Mouse (Mus musculus): ENCODE measurements around the gene Paqr4. TPM values are rescaled to one million over a fixed set of nuclear protein-coding genes. Genes with fewer than 3 reads are reported as not detected.

The Paqr4 gene
- total and polyA plus RNA-seq, 2 experiments from 2014 or later = 13.6 to 21.7 TPM

GRCm38 (mm10) chr17:23745301-23746251, 4.9 kb upstream of the Paqr4 start, which contains the start of gene Kremen2:
TSS of gene Kremen2 (minus strand) at chr17:23745833.
- no peak for DNase-seq (ENCODE audit: low spot score)
- WGBS = under 1% methylated on average over 44 of the region's 45 CpGs
- peaks cover 70% of the 10 kb centered on the region for H3K27me3 ChIP-seq (ENCODE audit: control insufficient read depth, insufficient read depth, low read length)
- TF ChIP-seq EP300 (IDR thresholded peaks at IDR 0.05; ENCODE audit: low read depth) (no peak), CTCF (IDR thresholded peaks at IDR 0.05; ENCODE audit: low read depth) (no peak)
- no peak for ATAC-seq (ENCODE audit: insufficient read depth, low read depth)
- no peaks in the 10 kb centered on the region for H3K36me3 ChIP-seq (replicated peaks; ENCODE audit: control insufficient read depth, insufficient read depth, low read length)
- no peak within 1 kb of the TSS for H3K27ac ChIP-seq (ENCODE audit: low read depth)
- H3K9ac ChIP-seq (replicated peaks; ENCODE audit: low read depth, low read length) = no peak within 1 kb of the TSS
- peak within 1 kb of the TSS; percentile 38 for H3K4me2 ChIP-seq (ENCODE audit: low read depth, low read length)
- H3K9me3 ChIP-seq (replicated peaks; ENCODE audit: control insufficient read depth, low read length) = no peaks in the 10 kb centered on the region
- H3K4me3 ChIP-seq (ENCODE audit: low read depth, low read length) = peak within 1 kb of the TSS; percentile 30
- H3K4me1 ChIP-seq (ENCODE audit: control insufficient read depth, insufficient read depth) = peaks cover 12% of the 10 kb centered on the region

GRCm38 (mm10) chr17:23744651-23745050, 4.0 kb upstream of the Paqr4 start:
- DNase-seq (ENCODE audit: low spot score) = no peak
- Histone ChIP-seq H3K9ac (replicated peaks; ENCODE audit: low read depth, low read length) (no peak overlapping the region), H3K4me2 (ENCODE audit: low read depth, low read length) (0 out of 2 replicates have a peak overlapping the region, but pooled peaks have one; percentile 38), H3K4me1 (ENCODE audit: control insufficient read depth, insufficient read depth) (peaks cover 14% of the 10 kb centered on the region), H3K36me3 (replicated peaks; ENCODE audit: control insufficient read depth, insufficient read depth, low read length) (no peaks in the 10 kb centered on the region), H3K9me3 (replicated peaks; ENCODE audit: control insufficient read depth, low read length) (no peaks in the 10 kb centered on the region), H3K27me3 (ENCODE audit: control insufficient read depth, insufficient read depth, low read length) (peaks cover 71% of the 10 kb centered on the region), H3K27ac (ENCODE audit: low read depth) (no peak overlapping the region), H3K4me3 (ENCODE audit: low read depth, low read length) (no peak overlapping the region; the same call in 1 of the 2 replicates)
- ATAC-seq (ENCODE audit: insufficient read depth, low read depth) = no peak
- TF ChIP-seq CTCF (IDR thresholded peaks at IDR 0.05; ENCODE audit: low read depth) (no peak), EP300 (IDR thresholded peaks at IDR 0.05; ENCODE audit: low read depth) (no peak)
- 7% methylated on average over 14 of the region's 14 CpGs for WGBS

- no peak overlapping the region for H3K4me2 ChIP-seq (ENCODE audit: low read depth, low read length)
- H3K9me3 ChIP-seq (replicated peaks; ENCODE audit: control insufficient read depth, low read length) = no peaks in the 10 kb centered on the region
- H3K4me1 ChIP-seq (ENCODE audit: control insufficient read depth, insufficient read depth) = peaks cover 18% of the 10 kb centered on the region
- peaks cover 71% of the 10 kb centered on the region for H3K27me3 ChIP-seq (ENCODE audit: control insufficient read depth, insufficient read depth, low read length)
- H3K36me3 ChIP-seq (replicated peaks; ENCODE audit: control insufficient read depth, insufficient read depth, low read length) = no peaks in the 10 kb centered on the region
- no peak overlapping the region for H3K27ac ChIP-seq (ENCODE audit: low read depth)
- no peak for DNase-seq (ENCODE audit: low spot score)
- TF ChIP-seq EP300 (IDR thresholded peaks at IDR 0.05; ENCODE audit: low read depth) (no peak), CTCF (IDR thresholded peaks at IDR 0.05; ENCODE audit: low read depth) (no peak)
- WGBS = 38% methylated on average over 8 of the region's 8 CpGs
- no peak for ATAC-seq (ENCODE audit: insufficient read depth, low read depth)
- no peak overlapping the region for H3K4me3 ChIP-seq (ENCODE audit: low read depth, low read length)
- no peak overlapping the region for H3K9ac ChIP-seq (replicated peaks; ENCODE audit: low read depth, low read length)
Observed at GRCm38 (mm10) chr17:23744076-23744475, 3.4 kb upstream of the Paqr4 start.

DNA sequence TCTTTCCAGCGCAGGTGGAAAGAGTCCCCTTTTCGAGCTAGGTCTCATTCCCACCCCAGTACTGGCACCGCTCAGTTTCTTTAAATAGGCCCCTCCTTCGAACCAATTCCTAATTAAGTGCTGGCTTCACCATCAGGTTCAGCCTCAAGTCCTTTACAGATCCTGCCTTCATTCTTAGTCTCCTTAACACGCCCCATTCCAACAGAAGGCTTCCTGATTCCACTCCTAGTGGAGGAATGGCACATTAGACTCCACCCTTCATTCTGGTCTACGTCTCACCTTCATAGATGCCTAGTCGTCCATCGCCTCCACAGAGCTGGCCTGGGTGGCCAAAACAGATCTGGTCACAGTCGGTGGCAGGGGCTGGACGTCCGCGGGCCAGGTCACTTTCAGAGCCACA, 2.3 kb upstream of the Paqr4 start:
- Histone ChIP-seq H3K4me2 (ENCODE audit: low read depth, low read length) (no peak overlapping the region), H3K4me1 (ENCODE audit: control insufficient read depth, insufficient read depth) (peaks cover 19% of the 10 kb centered on the region), H3K9ac (replicated peaks; ENCODE audit: low read depth, low read length) (no peak overlapping the region), H3K27me3 (ENCODE audit: control insufficient read depth, insufficient read depth, low read length) (peaks cover 71% of the 10 kb centered on the region), H3K4me3 (ENCODE audit: low read depth, low read length) (no peak overlapping the region), H3K27ac (ENCODE audit: low read depth) (no peak overlapping the region), H3K9me3 (replicated peaks; ENCODE audit: control insufficient read depth, low read length) (no peaks in the 10 kb centered on the region), H3K36me3 (replicated peaks; ENCODE audit: control insufficient read depth, insufficient read depth, low read length) (no peaks in the 10 kb centered on the region)
- DNase-seq (ENCODE audit: low spot score) (no peak), ATAC-seq (ENCODE audit: insufficient read depth, low read depth) (no peak)
- TF ChIP-seq EP300 (IDR thresholded peaks at IDR 0.05; ENCODE audit: low read depth) (no peak), CTCF (IDR thresholded peaks at IDR 0.05; ENCODE audit: low read depth) (no peak)
- WGBS = 59% methylated on average over 12 of the region's 12 CpGs

- no peak overlapping the region for H3K9ac ChIP-seq (replicated peaks; ENCODE audit: low read depth, low read length)
- no peak for ATAC-seq (ENCODE audit: insufficient read depth, low read depth)
- 8% methylated on average over 44 of the region's 44 CpGs for WGBS
- no peak overlapping the region for H3K4me3 ChIP-seq (ENCODE audit: low read depth, low read length)
- no peaks in the 10 kb centered on the region for H3K9me3 ChIP-seq (replicated peaks; ENCODE audit: control insufficient read depth, low read length)
- peaks cover 19% of the 10 kb centered on the region for H3K4me1 ChIP-seq (ENCODE audit: control insufficient read depth, insufficient read depth)
- 0 out of 2 replicates have a peak, but pooled peaks cover 5% of the 10 kb centered on the region for H3K36me3 ChIP-seq (replicated peaks; ENCODE audit: control insufficient read depth, insufficient read depth, low read length)
- peaks cover 66% of the 10 kb centered on the region for H3K27me3 ChIP-seq (ENCODE audit: control insufficient read depth, insufficient read depth, low read length)
- no peak overlapping the region for H3K27ac ChIP-seq (ENCODE audit: low read depth)
- DNase-seq (ENCODE audit: low spot score) = no peak
- TF ChIP-seq EP300 (IDR thresholded peaks at IDR 0.05; ENCODE audit: low read depth) (no peak), CTCF (IDR thresholded peaks at IDR 0.05; ENCODE audit: low read depth) (no peak)
- H3K4me2 ChIP-seq (ENCODE audit: low read depth, low read length) = peak overlapping the region; percentile 2
Observed at GRCm38 (mm10) chr17:23742210-23742793, 1.6 kb upstream of the Paqr4 start.

All from heart, postnatal 0 days (tissue).